In the genomic region with DNA sequence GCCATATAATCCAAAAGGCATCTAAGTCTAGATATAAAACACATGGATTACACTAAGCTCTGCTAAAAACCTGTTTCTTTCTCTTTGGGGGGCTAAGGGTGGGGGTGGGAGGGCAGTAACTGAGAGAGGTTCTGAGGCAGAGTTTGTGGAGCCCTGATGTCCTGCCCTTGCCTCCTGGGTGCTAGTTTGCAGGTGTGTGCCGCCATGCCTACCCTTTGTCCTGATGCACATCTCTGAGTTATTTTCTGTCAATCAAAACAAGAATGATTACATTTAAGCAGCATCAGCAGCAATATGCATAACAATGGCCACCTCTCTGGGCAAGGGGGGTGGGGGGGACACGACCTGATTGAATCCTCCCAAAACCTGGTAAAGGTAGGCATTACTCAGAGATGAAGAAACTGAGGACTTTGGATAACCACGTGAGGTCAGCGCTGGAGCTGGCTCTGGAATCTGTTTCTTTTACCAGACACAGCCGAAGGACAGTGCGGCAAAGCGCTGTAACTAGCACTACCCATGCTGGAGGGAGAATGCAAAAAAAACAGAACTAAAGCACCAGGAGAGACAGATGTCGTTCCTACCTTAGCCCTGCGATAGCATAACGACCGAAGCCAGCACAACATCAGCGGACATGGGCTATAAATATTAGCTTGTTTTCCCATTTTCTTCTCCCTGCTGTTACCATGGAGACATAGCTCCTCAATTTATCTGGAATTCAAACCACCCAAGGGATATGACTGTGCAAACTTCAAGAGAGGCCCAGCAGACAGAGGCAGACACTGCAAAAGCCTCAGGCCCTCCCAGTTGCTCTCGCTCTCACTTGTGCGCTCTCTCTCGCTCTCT, we compare ENCODE assay signal across 8 mouse cellular contexts. TPM values are rescaled to one million over a fixed set of nuclear protein-coding genes. Genes with fewer than 3 reads are reported as not detected.
A peak's percentile ranks its signal among the peaks of the same experiment; 100 is the strongest.
DNase-seq lines count a peak whose midpoint lies in the region; ATAC-seq and TF ChIP-seq lines count a peak whose summit lies in the region.

No protein-coding gene starts in this region.

- no peak overlapping the region for H3K9ac ChIP-seq in limb, embryonic 12.5 days (replicated peaks)

- WGBS in limb, embryonic 12.5 days: 43% methylated on average over 15 of the region's 15 CpGs
- 49% methylated on average over 15 of the region's 15 CpGs for WGBS in cerebellum, adult 2 months

- H3K27ac ChIP-seq in limb, embryonic 12.5 days: peak overlapping the region; percentile 59; the same call in 1 of the 2 replicates
- no peak overlapping the region for H3K27ac ChIP-seq in cerebellum, adult 2 months (ENCODE audit: insufficient read depth, low read length)

- ATAC-seq in limb, embryonic 12.5 days (ENCODE audit: insufficient number of reproducible peaks, insufficient read depth, low FRiP score, low TSS enrichment, low read depth): 0 out of 2 replicates have a peak, but pooled peaks have one; percentile 9

- 0 out of 2 replicates have a peak overlapping the region, but pooled peaks have one; percentile 1 for H3K4me2 ChIP-seq in limb, embryonic 12.5 days

- H3K4me3 ChIP-seq in limb, embryonic 12.5 days (replicated peaks): no peak overlapping the region
- H3K4me3 ChIP-seq in cerebellum, adult 2 months (replicated peaks; ENCODE audit: insufficient read depth, low read depth, low read length): no peak overlapping the region

- no peak for TF ChIP-seq CTCF in cerebellum, adult 2 months (IDR thresholded peaks at IDR 0.05; ENCODE audit: borderline replicate concordance, insufficient read depth, low read depth, low read length)

- no peak for TF ChIP-seq POLR2A in cerebellum, adult 2 months (IDR thresholded peaks at IDR 0.05; ENCODE audit: borderline replicate concordance, insufficient read depth, low read length)

- H3K36me3 ChIP-seq in limb, embryonic 12.5 days: no peaks in the 10 kb centered on the region

- peak; percentile 32 to 36 for DNase-seq in frontal cortex, postnatal 36 days (ENCODE audit: low spot score in 2 of 2)
- no peak for DNase-seq in frontal cortex, postnatal 10 days (ENCODE audit: low spot score in 2 of 2)
- peak; percentile 88 for DNase-seq in MN1 (ENCODE audit: low spot score)
- DNase-seq in forelimb bud, embryonic 11.5 days (ENCODE audit: low read depth, low spot score): peak; percentile 16
- DNase-seq in yolk sac, embryonic 10.5 days (ENCODE audit: low spot score): peak; percentile 22
- DNase-seq in gastrocnemius, postnatal 25 days: no peak
- DNase-seq in cerebellum, adult 2 months: no peak

- H3K27me3 ChIP-seq in limb, embryonic 12.5 days: no peaks in the 10 kb centered on the region
- H3K27me3 ChIP-seq in cerebellum, adult 2 months (ENCODE audit: control insufficient read depth, insufficient read depth, low read length): no peaks in the 10 kb centered on the region

- peaks cover 22% of the 10 kb centered on the region for H3K4me1 ChIP-seq in limb, embryonic 12.5 days (replicated peaks)
- peaks cover 13% of the 10 kb centered on the region for H3K4me1 ChIP-seq in cerebellum, adult 2 months (ENCODE audit: control insufficient read depth, insufficient read depth, low read length)

- no peaks in the 10 kb centered on the region for H3K9me3 ChIP-seq in limb, embryonic 12.5 days

RNA-seq across cellular contexts. Expression of gene Bclaf1, which starts 26.1 kb away (rescaled TPM):
- polyA plus RNA-seq in limb, embryonic 12.5 days (2016; fragmentation: Nextera tagmentation; extraction: Ambion mirVana): 157 and 167 TPM in 2 replicates
- total RNA-seq in gastrocnemius, postnatal 25 days (2021): 10 to 100 TPM; 38.3 to 39.3 TPM
- 72.8 and 75.5 TPM in 2 replicates for polyA plus RNA-seq in cerebellum, adult 2 months (2012; rRNA removed)

Comparison
In these comparisons a context has a peak if more than half of its experiments do, and no peak if none do; other contexts are left out.
1. DNase-seq: peak in frontal cortex, postnatal 36 days (2 of 2), MN1 (single experiment), forelimb bud, embryonic 11.5 days (single experiment) and yolk sac, embryonic 10.5 days (single experiment); none in frontal cortex, postnatal 10 days (0 of 2), gastrocnemius, postnatal 25 days (single experiment) and cerebellum, adult 2 months (0 of 2).